Mouse (Mus musculus): Measurements from ENCODE around the gene Thsd4.

The Thsd4 gene

DNA sequence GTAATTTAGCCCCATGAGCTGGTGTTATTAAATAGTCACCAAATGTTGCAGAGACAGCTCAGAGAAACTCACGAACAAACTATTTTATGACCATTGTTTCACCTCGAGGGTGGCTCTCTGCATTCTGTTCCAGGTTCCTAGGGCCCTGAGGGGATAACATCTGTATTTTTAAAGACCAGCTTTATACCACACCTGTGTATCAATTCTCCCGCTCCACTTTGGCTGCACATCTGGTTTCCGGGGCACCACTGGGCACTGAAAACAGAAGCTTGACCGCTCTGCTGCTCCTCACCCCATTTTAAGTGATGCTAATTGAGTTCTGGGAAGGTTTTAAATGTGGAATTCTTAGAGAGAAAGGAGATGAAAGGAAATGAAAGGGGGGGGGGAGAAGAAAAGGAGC is 429.4 kb downstream of the Thsd4 start:
- no peak for DNase-seq (ENCODE audit: low read depth in 2 of 2, low spot score in 2 of 2)

GRCm38 (mm10) chr9:60089441-60089840 is 432.4 kb downstream of the Thsd4 start:
- DNase-seq (ENCODE audit: low read depth in 2 of 2, low spot score in 2 of 2) = no peak

DNA sequence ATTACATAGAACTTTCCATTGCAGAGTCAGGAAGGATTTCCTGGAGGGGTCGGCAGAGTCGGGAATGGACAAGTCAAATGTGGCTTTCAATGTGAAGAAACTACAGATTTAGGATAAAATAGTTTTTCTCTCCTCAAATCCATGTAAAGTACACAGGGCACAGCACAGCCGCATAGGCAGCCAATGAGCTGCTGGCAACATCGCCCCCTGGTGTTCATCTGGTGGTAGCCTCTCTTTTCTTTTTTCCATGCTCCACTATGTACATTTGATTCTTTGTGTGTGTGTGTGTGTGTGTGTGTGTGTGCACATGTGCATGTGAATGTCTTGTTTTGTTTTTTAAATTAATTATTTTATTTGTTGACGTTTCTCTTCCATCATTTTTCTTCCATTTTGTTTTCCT is 433.7 kb downstream of the Thsd4 start:
- no peak for DNase-seq (ENCODE audit: low read depth in 2 of 2, low spot score in 2 of 2)

DNA sequence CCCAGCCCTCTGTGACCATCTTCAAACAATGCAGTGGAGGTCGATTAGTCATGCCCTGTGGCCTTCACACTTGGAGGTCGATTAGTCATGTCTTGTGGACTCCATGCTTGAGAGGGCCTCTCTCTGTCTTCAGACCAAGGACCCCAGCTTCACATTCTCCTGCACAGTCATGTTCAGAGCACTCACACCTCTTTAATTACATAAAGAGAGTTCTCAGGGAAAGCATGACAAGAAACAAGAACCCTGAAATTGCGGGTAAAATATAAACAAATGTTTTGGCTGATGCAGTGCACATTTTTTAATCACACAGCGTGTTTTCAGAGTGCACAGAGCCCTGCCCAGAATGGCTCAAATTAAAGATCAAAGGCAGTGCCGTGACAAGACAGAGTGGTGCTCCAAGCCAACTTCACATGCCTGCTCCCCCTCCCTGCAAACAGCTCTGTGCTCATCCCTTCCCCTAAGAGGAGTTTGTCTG is 439.7 kb downstream of the Thsd4 start:
- DNase-seq (ENCODE audit: low read depth in 2 of 2, low spot score in 2 of 2) = no peak

GRCm38 (mm10) chr9:60077761-60078160 is 444.1 kb downstream of the Thsd4 start:
- no peak for DNase-seq (ENCODE audit: low read depth in 2 of 2, low spot score in 2 of 2)

- no peak for DNase-seq (ENCODE audit: low read depth in 2 of 2, low spot score in 2 of 2)
Observed at GRCm38 (mm10) chr9:60076396-60076795, 445.4 kb downstream of the Thsd4 start.

GRCm38 (mm10) chr9:60071620-60072263 is 450.1 kb downstream of the Thsd4 start:
- no peak for DNase-seq (ENCODE audit: low read depth in 2 of 2, low spot score in 2 of 2)

GRCm38 (mm10) chr9:60067241-60067640 is 454.6 kb downstream of the Thsd4 start:
- DNase-seq (ENCODE audit: low read depth in 2 of 2, low spot score in 2 of 2) = no peak

DNA sequence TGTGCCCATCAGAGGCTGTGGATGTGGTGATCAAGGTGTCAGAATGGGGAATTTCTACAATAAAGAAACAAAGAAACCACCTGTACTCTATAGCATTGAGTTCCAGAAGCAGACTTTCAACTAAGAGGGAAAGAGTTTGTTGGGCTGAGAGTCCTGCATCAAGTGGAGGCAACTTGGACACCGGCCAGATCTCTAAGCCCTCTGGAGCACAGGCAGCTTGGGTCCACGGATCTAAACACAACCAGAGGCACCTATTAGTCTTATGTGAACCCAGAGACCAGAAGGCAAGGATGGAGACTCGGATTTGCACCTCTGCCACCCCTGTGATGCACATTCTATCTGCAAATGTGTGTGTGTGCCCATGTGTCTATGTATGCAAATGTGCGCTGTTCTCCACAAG is 456.7 kb downstream of the Thsd4 start:
- DNase-seq (ENCODE audit: low read depth in 2 of 2, low spot score in 2 of 2) = no peak

DNA sequence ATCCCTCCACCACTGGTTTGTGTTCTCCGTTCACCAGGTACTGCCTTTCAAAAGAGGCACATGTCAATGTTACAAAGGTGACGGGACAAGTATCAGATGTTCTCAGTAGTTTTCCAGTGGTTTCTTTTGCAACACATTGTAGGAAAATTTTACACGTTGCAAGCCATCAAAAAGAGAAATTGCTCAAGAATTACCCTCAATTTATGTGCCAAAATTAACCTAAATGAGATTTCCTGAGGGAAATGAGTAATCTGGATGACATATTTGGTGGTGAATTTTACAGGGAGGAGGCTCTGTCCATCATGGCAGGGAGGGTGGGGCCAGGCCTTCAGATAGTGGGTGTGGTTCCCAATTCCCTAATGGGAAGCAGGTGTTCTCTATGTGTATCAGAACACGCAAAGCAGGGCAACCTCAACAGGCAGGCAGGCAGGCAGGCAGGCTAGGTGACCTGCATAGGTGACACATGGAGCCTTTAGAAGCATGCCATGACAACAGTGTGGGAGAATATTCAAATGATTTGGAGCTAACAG is 458.6 kb downstream of the Thsd4 start:
- DNase-seq (ENCODE audit: low read depth in 2 of 2, low spot score in 2 of 2) = no peak

DNA sequence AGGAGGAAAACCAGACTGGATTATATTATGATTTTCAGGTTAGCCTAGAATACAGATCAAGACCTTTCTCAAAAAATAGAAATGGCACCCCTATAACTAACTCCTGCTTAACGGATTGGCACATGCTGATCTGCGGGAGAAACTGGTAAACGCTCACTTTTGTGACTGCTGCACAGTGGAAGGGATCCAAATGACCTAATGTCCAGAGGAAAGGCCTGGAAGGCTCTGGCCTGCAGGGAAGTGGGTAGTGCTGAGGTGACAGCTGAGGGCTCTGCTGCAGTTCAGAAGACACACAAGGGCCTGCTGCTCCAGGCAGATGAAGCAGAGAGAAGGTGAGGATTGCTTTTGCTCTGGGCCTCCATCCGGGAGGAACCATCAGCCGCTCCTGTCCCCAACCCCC is 465.7 kb downstream of the Thsd4 start:
- no peak for DNase-seq (ENCODE audit: low read depth in 2 of 2, low spot score in 2 of 2)

DNA sequence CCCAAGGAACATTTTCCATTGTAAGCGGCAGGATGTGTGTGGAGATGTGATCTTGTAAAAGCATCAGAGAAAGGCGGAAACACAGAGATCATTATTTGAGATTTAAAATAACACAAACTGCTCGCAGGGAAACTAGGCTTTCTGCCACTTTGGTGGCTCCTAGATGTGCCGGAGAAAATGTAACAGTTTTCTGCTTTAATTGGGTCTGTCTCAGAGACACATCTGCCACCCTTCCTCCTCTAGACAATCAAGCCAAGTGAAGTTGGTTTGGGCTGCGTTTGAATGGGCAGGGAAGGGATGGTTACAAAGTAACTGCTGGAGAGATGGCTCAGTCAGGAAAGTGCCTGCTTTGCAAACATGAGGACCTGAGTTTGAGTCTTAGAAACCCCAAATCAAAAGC is 466.9 kb downstream of the Thsd4 start:
- DNase-seq (ENCODE audit: low read depth in 2 of 2, low spot score in 2 of 2) = no peak

DNA sequence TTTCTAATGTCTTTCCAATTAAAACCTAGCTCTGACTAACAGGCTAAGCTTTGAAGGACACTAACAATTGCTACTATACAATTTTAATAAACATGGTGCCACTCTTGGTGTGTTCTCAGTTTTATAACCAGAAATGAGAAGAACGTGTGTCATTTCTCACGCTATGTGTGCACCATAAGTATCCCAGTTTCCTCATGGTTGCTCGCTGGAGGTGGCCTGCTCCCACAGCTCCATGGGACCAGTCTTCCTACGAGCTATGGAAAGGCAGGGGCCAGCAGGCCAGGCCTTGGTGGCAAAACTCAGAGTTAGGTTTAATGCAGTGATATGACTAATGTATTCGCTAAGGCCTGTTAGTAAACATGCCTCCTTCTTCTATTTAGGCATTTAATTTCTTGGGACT is 468.7 kb downstream of the Thsd4 start:
- DNase-seq (ENCODE audit: low read depth in 2 of 2, low spot score in 2 of 2) = no peak

GRCm38 (mm10) chr9:60052415-60052814 is 469.4 kb downstream of the Thsd4 start:
- DNase-seq (ENCODE audit: low read depth in 2 of 2, low spot score in 2 of 2) = no peak

- no peak for DNase-seq (ENCODE audit: low read depth in 2 of 2, low spot score in 2 of 2)
Observed at GRCm38 (mm10) chr9:60043175-60043574, 478.7 kb downstream of the Thsd4 start.

DNA sequence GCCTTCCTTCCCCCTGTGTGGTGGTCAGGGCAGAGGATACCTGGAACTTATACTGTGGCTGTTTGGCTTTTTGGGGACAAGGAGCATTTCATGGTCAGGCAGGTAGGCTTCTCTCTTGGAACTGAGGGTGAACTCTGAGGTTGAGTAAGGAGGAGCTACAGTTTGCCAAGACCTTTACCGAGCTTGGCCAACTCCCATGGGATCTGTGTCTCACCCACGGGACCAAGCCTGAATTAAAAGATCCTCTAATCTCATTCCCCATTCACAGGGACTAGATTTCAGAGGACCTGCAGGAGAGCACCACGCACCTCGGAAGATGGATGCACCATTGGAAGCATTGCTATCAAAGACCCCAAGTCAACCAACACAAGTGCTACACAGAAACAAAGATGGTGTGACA is 487.0 kb downstream of the Thsd4 start:
- no peak for DNase-seq (ENCODE audit: low read depth in 2 of 2, low spot score in 2 of 2)

- DNase-seq (ENCODE audit: low read depth in 2 of 2, low spot score in 2 of 2) = no peak
Observed at GRCm38 (mm10) chr9:60027234-60027633, 494.6 kb downstream of the Thsd4 start.

GRCm38 (mm10) chr9:60026795-60027194 is 495.1 kb downstream of the Thsd4 start:
- DNase-seq (ENCODE audit: low read depth in 2 of 2, low spot score in 2 of 2) = no peak

- DNase-seq (ENCODE audit: low read depth in 2 of 2, low spot score in 2 of 2) = no peak
Observed at GRCm38 (mm10) chr9:60025919-60026318, 495.9 kb downstream of the Thsd4 start.

GRCm38 (mm10) chr9:60024971-60025370 is 496.9 kb downstream of the Thsd4 start:
- no peak for DNase-seq (ENCODE audit: low read depth in 2 of 2, low spot score in 2 of 2)

DNA sequence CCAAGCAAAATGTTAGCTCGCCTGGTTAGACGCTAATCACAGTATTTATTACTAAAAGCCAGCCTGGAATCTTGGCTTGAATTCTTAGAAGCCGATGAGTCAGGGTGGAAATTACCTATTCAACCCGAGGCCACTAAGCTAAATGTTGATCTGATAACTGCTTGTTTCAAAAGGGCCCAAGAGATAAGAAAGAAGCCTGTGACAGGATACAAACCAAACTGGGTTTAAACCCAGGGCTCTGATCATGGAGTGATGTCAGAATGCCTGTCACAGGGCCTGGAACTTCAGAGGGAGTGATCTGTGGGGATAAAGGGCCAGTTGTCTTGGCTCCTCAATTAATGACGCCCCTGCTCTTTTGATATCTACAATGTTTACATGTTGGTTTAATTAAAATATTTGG is 497.3 kb downstream of the Thsd4 start:
- DNase-seq (ENCODE audit: low read depth in 2 of 2, low spot score in 2 of 2) = no peak

DNA sequence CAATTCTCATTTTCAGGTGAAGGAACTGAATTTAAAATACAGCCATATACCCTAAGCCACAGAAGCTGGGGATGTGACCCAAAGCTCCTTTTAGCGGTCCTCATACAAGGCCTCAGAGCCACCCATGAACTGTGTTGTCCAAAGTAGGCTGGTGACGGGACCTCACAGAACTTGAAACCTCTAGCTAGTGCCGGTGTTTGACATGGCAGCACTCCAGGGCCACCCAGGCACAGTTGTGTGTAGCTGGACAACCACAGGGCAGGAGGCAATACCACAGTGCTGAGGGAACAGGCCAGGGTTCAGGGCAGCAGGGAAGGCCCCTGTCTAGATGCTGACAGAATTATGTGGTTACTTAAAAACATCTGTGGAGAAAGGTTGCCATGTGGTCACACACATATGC is 499.5 kb downstream of the Thsd4 start:
- DNase-seq (ENCODE audit: low read depth in 2 of 2, low spot score in 2 of 2) = no peak

DNA sequence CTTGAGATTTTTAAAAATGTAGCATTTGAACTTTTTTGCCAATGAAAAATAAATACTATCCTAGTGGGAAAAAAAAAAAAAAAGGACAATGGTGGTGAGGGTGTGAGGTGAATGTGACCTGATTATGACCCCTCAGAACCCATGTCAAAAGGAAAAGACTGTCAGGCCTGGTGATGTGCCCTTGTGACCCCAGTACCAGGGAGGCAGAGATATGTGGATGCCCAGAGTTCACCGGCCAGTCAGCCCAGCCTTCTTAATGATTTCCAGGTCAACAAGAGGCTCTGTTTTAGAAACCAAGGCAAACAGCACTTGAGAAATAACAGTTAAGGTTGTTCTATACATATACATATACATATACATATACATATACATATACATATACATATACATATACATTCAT is 501.4 kb downstream of the Thsd4 start:
- DNase-seq (ENCODE audit: low read depth in 2 of 2, low spot score in 2 of 2) = no peak

Measured in CD8-positive naive resting alpha-beta T cell, adult 2 months (primary cell).